Mouse (Mus musculus) layer of hippocampus, postnatal 10 days (tissue): ENCODE data around the gene Isca1. TPM values are rescaled to one million over a fixed set of nuclear protein-coding genes. Genes with fewer than 3 reads are reported as not detected.
"Not testable (repeated sequence)": the region's sequence is repeated elsewhere in the genome, so short reads cannot be mapped to it uniquely, and the experiment has no call there.

Experiments used
- DNase-seq, 2 experiments: peaks; one replicate each; pipeline ENCODE4 v3.0.0; 2021; ENCODE audit warnings: low spot score in 2 of 2
- total RNA-seq, 2 experiments: library from RNA; stranded (reverse); gene quantifications; 2 replicates each; pipeline ENCODE4 v1.2.3; 2021

Gene Isca1
- total RNA-seq, 2 experiments from 2014 or later: 101 to 102 TPM

DNA sequence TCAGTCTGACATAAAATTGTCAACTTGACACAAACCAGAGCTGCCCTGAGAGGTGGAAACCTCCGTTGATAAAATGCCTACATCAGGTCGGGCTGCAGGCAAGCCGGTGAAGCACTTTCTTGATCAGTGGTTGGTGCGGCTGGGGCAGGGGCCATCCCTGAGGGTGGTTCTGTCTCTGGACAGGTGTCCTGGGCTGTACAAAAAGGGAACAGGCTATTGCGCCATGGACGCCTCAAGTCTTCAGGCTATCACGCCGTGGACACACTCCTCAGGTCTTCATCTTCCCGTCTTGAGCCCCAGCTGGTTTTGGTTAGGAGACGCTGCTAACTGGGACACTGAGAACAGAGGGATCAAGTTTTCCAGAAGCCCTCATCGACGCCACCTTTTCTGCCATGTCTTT, 19.3 kb downstream of the Isca1 start:
- no peak for DNase-seq

DNA sequence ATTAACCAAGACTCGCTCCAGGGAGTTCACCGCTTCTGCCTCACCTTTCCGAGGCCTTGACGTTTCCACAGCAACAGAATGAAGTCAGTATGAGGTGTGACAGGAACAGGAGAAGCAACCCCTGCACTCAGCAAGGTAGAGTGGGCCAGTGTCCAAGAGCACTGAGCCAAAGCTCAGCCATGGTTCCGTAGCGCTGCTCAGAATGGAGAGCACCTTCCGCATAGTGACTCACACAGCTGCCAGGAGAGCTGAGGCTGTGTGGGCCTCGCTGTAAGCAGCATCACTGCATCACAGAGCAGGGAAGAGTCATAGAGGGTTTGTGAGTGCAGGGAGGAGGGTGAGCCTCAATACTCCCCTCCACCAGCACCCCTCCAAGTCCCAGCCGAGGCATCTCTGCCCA, 22.9 kb downstream of the Isca1 start, which contains the start of gene 1700014D04Rik:
1700014D04Rik (minus strand) TSS at position 42 of the 400 bp plus-strand sequence.
- no peak for DNase-seq

DNA sequence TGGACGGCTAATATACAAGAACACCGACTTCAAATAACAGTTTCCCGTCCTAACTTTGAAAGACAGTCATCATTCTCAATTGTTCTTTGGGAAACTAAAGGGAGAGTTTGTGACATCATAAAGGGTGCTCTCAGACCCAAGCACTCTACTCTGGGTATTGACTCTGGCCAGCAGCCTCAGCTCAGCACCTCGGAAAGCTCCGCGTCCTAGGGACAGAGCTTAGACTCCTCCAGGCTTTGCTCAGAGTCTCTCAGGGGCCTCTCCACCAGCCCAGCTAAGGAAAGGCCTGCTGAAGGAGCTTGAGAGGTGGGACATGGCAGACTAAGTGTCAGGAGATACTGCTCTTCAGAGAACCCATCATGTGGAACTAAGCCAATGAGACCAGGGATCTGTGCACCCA, 23.4 kb downstream of the Isca1 start:
- no peak for DNase-seq

DNA sequence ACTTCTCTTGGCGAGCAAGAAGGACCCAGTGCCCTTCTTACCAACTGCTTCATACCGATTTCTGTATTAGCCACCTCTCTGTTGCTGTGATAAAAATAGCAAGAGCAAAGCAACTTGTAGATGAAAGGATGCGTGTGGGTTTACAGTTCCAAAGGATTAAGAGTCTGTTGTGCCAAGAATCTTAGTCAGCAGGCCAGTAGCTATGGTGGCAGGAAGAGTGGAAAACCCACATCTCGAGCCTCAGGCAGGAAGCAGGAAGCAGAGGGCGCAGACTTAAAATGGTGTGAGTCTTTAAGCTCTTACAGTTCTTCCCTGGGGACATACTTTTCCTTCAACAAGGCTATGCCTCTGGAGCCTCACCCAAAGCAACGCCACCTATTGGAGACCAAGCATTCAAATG, 24.1 kb downstream of the Isca1 start:
- DNase-seq: no peak

DNA sequence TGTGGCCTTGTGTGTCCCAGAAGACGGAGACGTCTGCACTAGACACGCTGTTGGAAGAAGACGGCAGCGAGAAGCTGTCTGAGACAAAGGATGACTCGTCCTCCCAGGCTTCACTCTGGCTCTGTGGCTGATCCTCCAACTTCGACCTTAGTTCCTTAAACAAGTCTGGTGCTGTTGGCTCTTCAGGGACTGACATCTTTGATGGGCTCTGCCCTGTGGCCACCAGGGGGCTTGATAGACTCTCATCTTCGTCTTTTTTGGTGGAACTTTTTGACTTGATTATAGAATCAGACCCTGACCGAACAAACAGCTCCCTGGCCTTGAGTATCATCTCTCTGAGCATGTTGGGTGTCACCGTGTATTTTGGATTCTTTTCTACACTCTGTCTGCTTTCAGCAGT, 27.9 kb downstream of the Isca1 start:
- no peak for DNase-seq

DNA sequence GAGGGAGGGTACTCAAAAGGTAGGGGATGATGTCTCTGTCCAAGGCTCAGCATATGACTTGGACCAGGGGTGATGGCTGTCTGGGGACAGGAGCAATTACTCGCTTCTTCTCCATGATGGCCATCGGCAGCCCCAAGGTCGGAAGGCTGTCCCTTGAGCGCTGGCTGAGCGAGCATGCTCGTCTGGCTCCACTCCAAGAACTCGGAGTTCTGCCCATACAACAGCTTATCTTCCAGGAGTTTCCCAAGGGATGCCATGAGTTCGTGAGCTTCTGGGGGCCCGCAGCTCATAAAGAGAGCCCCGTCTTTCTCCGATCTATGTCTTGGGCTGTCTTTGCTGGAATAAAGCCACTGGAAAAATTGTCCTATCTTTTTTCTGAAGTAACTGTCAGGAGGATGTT, 28.5 kb downstream of the Isca1 start:
- DNase-seq: no peak

DNA sequence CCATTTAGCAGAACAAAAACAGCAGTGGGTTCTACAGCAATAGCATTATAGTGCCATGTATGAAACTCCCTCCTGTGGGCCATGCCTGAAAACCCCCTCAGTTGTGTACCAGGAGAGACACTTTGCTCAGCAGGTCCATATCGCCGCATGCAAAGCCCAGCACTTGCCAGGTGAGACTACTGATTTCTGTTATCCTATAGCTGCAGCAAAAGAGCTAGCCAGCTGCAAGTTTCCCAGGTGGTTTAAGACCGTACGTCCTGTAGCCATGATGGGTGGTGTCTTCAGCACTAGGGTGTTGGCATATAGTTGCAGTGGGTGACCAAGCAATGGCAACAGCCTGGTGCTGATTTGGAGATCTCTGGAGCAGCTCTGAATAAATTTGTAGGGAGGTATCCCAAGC, 30.2 kb downstream of the Isca1 start:
- no peak for DNase-seq

DNA sequence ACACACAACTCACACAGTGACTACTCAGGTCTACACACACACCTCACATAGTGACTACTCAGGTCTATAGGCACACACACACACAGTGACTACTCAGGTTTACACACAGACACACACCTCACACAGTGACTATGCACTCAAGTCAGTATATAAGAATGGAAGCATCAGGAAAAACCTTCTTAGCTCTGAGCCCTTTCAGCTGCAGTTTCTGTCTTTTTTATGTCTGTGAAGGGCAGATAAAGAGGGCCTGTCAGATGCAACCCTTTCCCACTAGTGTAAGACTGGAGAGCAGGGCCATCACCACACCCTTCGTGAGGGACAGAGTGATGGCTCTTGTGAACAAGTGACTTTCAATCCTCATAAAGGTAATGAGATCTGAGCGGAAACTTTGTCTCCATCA, 31.2 kb downstream of the Isca1 start:
- no peak for DNase-seq

DNA sequence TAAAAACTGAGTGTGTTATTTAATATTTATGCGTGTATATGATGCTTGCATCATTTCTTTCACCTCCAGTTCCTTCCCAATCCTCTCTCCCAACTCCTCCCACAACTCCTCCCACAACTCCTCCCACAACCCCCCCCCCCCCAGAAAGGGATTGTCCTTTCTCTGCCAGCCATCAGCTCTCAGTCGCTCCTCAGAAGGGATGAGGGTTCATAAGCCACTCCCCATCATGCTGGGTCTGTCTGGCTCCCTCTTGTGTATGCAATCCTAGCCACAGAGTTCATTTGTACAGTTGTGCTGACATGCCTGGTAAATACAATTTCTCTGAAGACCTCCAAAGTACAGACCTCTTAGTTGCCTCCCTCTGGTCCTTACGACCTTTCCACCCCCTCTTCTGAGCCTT, 34.4 kb downstream of the Isca1 start:
- no peak for DNase-seq

DNA sequence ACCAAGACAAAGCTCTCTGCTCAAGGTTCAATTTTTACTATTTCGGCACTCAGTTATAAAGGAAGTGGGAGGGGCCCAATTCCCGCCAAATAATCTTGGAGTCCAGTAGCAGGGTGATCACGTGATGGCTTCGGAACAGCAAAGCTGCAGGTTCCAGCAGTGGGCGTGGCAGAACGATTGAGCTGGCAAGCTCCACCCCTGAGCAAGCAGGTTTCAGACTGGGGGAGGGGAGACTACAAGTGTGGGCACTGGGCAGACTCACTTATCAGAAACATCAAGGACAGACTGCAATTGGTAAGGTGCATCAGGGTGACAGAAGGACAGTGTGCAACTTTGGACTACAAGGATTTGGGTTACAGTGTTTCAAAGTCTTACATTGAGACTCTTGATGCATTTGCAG, 35.3 kb downstream of the Isca1 start:
- DNase-seq: not testable (repeated sequence)

DNA sequence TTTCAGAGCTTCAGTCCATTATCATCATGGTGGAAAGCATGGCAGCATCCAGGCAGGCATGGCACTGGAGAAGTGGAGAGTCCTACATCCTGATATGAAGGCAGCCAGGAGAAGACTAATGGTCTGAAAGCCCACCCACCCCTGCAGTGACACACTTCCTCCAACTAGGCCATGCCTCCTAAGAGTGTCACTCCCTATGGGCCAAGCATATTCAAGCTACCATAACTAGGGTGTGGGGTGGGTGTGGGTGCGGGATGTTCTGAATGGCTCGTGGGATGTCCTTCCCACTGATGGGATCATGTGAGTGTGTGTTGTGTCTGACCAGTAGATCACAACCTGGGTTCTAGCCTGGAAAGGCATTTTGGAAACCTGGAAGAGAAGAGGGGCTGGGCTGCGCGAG, 35.7 kb downstream of the Isca1 start:
- DNase-seq: no peak

DNA sequence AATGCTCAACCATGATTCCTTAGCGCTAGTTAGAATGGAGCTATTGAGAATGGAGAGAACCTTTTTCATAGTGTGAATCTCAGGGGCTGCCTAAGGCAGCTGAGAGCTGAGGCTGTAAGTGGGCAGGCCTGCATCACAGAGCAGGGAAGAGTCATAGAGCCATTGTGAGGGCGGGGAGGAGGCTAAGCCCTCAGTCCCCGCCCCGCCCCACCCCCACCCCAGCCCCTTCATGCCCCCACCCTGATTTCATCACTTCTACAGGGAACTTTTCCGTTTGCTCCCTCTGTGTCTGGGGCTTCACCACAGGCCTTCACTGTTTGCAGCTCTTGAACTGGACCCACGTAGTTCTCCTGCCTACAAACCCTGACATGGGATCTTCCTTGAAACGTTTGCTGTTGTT, 38.0 kb downstream of the Isca1 start, which contains the start of gene Spata31d1d:
Spata31d1d (minus strand) TSS at position 101 of the 400 bp plus-strand sequence.
- no peak for DNase-seq

DNA sequence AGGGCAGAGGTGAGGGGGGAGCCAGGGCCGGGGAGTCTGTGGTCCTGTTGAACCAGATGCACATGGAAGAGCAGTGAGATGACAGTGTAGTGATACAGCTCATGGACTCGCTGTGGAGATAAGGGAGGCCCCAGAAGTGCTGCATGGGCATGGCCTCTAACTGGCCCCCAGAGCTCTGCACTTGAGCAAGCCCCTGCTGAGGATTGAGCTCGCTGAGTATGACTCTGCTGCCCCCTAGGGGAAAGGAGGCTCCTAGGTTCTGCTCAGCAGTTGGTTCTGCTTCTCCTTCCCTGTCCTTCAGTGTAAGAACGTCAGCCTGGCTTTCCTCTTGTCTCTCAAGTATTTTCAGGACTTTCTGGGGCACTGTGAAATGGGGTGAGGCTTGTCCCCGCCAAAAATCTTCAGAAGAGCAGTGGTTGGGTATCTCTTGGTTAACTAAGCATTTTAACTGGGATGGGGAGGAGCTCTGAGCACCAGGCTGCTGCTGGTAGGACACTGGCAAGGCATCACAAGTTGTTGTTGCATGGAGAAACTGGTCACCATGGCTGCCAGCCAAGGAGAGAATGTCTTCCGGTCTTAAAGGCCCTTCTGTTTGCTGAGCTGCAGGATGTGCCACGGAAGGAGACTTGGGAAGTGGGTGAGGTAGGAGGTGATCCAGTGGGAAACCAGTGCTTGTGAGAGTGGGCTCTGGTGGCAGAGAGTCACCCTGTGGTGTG, 41.1 kb downstream of the Isca1 start:
- DNase-seq: peak; percentile 90

DNA sequence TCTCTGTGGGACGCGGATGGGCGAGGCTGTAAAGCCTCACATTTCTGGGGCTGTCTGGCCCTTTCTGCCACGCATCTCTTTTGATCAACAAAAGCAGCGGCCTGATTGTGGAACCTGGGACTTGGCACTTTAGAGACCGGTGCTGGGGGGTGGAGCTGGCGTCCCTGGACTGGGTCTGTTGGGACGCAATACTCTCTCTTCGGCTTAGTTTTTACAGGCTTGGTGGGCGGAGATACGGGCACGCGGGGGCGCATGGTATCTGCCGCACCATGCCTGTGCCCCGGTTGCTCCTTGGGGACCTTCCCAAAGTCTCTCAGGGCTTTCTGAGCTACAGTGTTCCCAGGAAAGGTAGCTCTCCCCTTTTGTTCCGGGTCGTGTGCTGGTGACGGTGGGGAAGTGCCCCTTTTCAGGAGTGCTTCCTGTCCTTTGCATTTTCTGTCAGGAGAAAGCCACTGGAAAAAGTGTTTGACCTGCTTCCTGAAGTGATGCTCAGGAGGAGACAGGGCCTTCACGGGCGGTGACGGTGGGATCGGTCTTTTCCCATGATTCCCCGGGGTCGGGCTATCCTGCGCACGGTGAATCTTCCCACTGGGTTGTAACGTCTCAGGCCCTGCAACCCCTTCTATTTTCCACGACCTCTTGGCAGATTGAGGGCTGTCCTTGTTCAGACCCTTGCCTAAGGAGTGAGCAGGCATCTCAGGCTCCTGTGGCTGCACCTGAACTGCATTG, 43.3 kb downstream of the Isca1 start:
- no peak for DNase-seq

DNA sequence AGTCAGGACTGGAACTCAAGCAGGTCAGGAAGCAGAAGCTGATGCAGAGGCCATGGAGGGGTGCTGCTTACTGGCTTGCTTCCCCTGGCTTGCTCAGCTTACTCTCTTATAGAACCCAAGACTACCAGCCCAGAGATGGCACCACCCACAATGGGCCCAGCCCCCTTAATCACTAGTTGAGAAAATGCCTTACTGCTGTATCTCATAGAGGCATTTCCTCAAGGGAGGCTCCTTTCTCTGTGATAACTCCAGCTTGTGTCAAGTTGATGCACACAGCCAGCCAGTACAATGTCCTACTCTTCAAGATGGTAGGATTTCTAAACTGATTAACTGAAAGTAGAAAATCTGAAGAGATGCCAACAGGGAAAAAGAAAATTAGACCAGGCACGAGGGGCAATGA, 47.5 kb downstream of the Isca1 start:
- DNase-seq: not testable (repeated sequence)

DNA sequence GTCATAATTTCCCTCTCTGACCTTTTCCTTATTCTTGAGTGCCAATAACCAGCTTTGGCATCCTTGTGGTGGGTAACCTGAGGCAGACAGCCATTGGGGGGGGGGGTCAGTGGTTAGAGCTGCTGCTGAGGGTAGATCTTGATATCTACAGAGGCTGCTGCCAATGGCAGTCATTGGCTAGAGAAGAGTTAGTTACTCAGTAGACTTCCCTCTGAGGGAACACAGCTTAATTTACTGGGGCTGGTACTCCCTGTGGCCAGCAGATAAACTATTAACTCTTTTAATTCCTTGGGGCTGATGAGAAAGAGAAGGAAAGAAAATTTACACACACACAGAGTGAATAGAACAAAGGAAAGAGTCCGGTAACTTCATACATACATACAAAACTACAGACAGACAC, 50.1 kb downstream of the Isca1 start:
- DNase-seq: no peak

DNA sequence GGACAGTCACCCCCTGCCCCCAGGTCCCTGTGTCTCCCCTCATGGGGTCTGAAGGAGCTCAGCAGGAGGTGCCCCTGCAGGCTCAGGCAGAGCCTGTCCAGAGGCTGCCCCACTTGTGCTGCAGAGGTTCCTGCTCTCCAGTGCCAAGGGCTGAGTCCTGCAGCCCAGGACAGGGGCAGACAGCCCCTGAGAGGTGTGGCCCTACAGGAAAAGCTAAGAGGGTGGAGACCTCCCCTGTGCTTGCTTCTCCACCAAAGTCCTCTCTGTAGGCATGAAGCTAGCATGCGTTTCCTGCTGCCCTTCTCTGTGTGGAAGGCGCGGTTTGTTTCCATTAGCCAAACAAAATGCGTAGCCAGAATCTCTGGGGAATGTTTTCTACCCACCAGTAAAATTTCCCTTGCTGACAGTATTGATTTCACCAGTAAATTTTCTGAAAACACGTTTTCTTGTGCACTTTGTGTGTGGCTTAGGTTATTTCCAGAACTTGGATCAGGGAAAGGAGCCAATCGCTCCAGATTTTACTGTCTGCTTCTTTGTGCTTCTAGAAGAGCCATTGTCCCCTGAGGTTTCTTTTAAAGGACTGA, 50.7 kb downstream of the Isca1 start:
- DNase-seq: not testable (repeated sequence)

DNA sequence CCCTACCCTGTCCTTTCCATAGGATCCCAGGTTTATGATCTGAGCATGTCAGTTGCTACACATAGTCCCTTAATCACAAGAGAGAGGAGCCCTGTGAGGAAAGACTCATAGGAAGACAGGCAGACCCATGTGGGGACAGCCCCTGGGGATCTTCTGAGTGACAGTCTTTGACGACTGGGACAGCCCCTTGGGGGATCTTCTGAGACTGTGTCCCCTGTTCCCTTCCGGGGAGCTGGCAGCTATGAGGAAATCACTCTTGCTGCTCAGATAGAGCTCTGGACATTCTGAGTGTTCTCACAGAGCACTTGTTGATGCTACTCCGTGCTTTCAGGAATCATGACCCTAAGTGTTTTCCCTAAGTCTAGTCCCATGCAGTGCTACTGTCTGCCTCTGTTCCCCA, 55.9 kb downstream of the Isca1 start:
- no peak for DNase-seq

DNA sequence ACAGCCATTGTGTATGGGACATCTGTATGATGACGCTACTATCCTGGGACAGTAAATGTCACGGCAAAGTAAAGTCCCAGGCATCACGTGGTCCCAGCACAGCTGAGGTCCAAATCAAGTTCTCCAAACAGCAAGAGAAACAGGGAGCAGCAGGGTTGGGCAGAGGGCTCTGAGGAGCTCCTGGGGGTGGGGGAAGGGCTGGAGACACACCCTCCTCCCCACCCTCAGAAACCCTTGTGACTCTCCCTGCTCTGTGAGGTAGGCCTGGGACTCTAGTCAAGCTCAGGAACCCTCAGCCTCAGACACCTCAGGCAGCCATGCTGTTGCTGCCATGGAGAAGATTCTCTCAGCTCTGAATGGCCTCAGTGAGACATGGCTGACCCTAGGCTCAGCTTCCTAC, 57.6 kb downstream of the Isca1 start, which contains the start of gene Spata31d1b:
Spata31d1b (plus strand) TSS at position 301 of the 400 bp plus-strand sequence.
- not testable (repeated sequence) for DNase-seq

DNA sequence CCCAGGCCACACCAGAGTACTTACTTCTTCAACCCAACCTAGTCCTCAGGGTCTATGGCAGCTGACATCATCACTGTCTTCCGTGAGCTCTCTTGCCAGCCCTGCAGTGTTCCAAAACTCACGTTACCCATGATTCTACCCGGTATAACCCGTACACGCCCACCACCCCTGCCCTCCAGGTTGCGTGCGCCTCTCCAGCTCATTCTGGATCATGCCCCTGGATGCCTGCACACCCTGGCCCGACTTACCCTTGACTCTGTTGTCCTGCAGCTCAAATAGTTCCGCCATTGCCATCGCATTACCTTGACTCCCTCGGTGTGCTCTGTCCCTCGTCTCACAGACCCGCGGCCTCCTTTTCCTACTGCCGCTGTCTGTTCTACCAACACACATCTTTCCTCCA, 59.4 kb downstream of the Isca1 start, which contains the start of gene Spata31d1a:
Spata31d1a (minus strand) TSS at position 101 of the 400 bp plus-strand sequence.
- no peak for DNase-seq
